Mouse (Mus musculus) kidney, postnatal 10 days (tissue): Measurements from ENCODE around the gene Nucb2.

Source experiments
- DNase-seq: peaks from one replicate; pipeline ENCODE4 v3.0.0; 2021; ENCODE audit warnings: mixed read lengths

Nucb2 gene

GRCm38 (mm10) chr7:116503879-116504817, at the start of gene Nucb2:
Gene Nucb2 (plus strand): TSS chr7:116504369.
- DNase-seq = peak; percentile 99

- no peak for DNase-seq
Measured at GRCm38 (mm10) chr7:116456964-116457363, 47.2 kb upstream of the Nucb2 start.

DNA sequence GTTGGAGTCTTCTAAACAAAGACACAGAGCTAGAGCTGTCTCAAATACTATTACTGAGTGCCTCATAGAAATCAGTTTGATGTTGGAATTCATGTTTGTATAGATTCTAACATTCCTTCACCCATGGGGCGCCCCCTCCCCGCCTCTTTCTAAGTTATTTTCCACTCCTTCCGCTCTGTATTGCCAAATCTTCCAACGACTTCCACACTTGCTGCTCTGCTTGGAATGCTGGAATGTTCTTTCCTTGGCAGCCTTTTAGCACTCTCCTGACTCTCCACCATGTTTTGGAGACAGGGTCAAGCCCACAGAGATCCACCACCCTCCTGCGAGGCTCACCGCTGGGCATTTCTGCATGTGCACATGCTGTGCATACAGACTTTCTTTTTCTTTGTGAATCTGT, 46.8 kb upstream of the Nucb2 start:
- peak; percentile 31 for DNase-seq

DNA sequence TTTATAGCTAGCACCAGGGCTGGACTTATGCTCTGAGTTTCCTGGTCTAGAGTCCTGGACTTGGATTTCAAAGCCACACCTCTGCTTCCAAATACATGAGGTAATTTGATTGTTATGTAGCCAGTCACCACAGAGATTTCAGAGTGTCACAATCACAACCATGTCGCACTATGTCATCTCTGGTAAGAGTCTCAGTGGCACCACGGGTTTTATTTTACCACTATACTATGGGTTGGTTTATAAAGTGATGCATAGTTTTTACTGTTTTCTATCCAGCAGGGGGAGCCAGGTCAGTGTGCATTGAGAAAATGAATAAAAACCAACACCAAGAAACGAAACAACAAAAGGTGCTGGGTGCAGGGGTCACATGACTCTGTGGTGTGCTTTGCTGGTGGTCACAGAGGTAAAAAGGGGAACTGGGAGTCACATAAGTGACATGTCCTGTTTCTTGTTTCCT, 45.2 kb upstream of the Nucb2 start:
- peak; percentile 19 for DNase-seq

- no peak for DNase-seq
Measured at GRCm38 (mm10) chr7:116462114-116462513, 42.1 kb upstream of the Nucb2 start.

DNA sequence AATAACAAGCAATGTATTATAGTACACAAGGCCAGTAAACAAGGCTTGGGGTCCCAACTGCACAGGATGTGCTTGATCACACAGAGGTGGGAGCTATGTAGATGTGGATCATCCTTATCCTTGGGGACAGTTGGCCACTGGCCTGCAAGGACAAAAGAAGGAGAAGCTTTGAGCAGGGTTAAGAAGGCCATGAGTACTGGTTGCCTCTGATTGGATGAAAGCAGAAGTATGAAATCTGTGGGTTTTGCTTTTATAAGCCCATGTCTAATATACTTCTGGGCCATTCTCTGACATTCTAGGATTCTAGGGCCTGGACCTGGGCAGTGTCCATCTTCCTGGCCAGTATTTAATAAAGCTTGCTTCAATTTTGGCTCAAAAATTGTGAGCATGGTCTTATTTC, 28.3 kb upstream of the Nucb2 start:
- DNase-seq = no peak

DNA sequence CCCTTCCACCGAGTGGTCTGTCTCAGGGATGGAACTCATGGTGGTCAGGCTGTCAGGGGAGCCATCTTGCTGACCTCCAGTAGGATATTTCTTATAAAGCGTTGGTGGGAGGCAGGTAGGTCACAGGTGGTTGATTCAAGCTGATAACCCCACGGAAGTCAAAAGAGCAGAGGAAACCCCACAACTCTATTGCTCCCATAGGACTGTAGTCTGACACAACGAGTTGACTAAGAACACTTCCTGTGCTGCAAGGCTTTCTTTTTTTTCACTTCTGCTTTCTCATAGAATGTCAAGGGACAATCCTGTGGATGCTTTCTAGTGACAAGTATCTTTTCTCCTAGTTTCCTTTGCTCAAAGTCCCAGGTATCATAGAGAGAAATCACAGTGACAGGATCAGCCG, 27.9 kb upstream of the Nucb2 start:
- DNase-seq = no peak

- DNase-seq = no peak
Measured at GRCm38 (mm10) chr7:116483106-116483505, 21.1 kb upstream of the Nucb2 start.

DNA sequence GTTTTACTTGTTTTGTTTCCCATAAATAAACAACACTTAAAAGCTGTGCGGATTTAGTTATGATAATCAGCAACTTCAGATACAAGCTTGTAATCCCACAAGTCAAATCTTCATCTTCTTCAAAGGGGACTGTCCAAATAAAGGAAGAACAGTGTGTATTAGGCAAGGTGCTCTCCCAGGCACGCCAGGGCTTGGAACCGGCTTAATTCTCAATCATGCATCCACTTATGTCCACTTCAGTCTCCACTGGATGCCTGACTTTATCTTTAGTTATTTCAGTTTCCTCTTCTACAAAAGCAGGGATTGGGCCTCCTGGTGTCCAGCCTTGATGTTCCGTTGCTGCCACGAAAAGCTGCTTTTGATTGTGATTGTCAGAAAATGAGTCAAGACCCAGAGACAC, 20.4 kb upstream of the Nucb2 start:
- DNase-seq = no peak

GRCm38 (mm10) chr7:116484213-116484612, 20.0 kb upstream of the Nucb2 start:
- no peak for DNase-seq

- no peak for DNase-seq
Measured at GRCm38 (mm10) chr7:116485062-116485601, 19.0 kb upstream of the Nucb2 start.

- DNase-seq = no peak
Measured at GRCm38 (mm10) chr7:116491113-116491512, 13.1 kb upstream of the Nucb2 start.

DNA sequence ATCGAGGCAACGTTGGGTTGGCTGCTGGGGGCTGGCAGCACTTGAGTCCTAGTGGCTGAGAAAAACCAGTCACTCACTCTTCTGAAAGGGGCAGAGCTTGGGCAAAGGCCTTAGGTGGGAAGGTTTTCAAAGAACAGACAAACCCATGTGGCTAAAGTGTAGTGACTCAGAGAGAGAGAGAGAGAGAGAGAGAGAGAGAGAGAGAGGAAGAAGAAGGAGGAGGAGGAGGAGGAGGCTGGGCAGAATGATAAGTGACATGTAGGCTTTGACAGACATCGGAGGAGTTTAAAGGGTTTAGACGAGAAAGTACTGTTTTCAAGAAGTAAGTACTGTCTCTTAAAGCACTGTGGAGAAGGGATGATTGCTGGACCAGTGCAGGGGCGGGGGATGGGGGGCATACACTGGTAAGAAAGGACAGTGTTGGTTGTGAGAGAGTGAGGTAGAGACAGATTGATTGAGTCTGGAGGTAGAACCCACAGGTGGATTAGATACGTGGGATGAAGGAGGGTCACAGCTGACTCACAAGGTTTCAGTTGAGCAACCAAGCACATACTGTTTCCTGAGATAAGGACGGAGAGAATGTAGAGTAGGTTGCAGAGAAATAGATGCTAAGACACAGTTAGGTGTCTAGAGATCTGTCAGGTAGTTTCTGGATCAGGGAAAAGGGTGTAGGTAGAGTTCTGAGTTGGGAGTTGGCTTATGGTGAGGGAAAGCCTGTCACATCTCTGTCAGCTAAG, 10.7 kb upstream of the Nucb2 start:
- no peak for DNase-seq

DNA sequence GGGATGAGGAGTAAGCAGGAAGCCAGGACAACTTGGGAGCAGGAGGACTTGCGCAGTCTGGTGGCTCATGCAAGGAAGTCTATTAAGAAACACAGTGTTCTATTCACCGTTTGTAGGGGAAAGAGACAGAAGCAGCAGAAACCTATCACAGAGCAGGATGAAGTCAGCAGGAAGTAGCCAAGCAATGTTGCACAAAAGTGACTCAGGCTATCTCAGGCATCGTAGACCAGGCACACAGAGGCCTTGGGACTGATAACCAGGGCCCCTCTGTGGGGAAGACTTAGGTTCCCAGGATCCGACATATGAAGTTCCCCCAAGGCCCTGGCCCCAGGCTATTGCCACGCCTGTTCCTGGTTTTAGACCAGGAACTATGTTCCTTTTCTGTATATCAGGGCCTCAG, 9.6 kb upstream of the Nucb2 start:
- no peak for DNase-seq

DNA sequence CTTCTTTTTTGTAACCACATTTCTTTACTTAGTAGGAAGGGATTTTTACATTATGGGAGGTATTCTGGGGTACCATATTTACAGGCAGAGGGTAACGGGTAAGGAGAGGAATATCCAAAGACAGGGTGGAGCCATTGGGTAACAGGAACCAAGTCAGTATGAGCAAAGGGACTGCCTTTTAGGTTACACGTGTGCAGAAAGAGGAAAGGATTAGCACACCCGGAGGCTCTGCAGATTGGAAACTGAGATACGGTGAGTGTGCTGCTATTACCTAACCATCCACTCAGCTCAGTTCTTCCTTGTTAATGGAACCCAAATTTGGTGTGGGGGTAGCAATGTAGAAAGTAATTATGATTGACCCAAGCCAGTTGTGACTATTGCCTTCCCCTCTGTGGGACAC, 7.4 kb upstream of the Nucb2 start:
- DNase-seq = no peak

DNA sequence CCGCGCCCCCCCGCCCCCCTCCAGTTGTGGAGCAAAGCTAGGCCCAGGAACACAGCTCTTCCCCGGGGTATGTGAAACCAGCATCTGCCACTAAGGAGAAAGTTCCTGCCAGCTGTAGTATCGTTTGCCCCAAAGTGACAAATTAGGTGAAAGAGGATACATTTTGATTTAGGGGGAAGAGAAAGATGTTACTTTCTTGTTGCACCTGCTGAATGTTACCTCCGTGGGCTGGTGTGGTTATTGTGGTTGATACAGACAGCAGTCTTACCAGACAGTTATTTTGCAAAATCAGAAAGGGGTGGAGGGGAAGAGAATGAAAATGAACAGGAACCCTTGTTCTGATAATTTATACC, 625 bp downstream of the Nucb2 start:
- DNase-seq = no peak

DNA sequence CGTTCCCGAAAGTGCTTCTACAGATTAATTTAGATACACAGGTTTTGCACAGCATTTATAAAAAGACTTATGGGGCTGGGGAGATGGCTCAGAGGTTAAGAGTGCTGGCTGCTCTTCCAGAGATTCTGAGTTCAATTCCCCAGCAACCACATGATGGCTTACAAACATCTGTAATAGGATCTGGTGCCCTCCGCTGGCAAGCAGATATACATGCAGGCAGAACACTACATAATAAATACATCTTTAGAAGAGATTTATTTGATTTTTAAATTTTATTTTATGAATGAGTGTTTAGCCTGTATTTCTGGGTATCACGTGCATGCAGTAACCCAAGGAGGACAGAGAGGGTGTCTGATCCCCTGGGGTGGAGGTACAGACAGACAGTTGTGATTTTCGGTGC, 9.9 kb downstream of the Nucb2 start:
- DNase-seq = peak; percentile 48

GRCm38 (mm10) chr7:116514546-116514945, 10.4 kb downstream of the Nucb2 start:
- no peak for DNase-seq

DNA sequence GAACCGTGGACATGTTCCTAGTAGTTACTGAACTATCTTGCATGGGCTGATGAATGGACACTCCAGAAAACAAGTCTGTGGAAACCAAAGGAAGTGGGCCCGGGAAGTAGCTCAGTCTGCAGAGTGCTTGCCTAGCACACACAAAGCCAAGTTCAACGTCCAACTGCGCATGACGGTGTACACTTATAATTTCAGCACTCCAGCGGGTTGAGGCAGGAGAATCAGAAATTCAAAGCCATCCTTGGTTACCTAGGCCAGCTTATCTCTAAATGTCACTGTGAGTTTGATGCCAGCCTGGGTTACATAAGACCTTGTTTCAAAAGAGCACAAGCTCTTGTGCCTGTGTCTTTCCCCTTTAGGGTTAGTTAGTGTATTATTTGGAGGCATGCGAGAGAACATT, 10.9 kb downstream of the Nucb2 start:
- no peak for DNase-seq

DNA sequence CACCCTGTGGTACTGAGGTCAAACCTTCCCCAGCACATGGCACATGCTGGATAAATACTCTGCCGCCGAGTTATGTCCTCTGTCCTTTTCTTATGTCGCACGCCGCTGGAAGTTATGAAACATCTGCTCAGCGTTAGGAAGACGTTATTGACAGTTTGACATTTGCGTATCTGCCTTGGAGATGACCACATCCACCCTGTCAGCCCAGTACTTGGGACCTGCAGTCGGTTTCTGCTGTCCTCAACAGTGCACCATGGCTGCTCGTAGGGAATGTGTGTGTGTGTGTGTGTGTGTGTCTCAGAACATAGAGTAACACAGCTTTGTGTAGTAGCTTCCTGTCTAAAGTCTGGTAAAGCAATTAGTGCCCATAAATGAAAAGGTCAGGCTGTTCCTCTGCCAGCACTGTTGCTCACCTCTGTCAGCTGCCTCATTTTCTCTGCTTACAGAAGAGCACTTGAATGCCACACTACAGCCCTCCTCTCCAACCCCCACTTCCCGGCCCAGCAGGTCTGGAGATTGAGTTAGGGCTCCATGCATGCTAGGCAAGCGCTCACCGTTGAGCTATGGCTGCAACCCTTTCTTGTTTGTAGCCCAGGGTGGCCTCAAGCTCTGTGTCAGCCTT, 11.5 kb downstream of the Nucb2 start:
- DNase-seq = no peak

DNA sequence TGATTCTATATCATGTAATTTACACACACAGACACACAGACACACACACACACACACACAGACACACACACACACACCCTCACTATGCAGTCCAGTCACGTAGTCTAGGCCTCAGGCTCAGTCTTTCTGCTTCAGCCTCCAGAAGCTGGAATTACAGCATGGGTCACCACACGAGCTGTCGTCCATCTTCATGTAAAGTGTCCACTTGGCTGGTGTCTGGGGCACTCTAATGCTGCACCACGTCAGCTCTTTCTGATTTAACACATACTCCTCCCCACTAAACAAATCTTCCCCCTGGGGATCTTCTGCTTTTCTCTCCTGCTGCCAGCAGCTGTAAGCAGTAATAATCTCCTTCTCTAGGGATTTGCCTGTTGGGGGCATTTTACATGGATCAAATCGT, 13.1 kb downstream of the Nucb2 start:
- no peak for DNase-seq

DNA sequence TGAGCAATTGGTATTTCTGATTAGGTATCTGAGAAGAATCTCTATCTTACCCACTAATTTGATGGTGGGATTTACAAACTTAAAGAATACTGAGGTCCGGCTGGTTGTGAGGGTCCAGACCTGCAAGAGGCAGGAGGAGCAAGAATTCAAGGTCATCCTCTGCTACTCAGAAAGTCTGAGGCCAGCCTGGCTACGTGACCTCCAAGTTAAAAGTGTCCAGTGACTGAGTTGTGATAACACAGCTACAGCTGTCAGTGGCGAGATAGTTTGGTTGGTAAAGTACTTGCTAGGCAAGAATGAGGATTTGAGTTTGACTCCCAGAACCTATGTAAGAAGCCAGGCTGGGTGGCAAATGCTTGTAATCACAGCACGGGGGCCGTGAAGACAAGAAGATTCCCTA, 14.0 kb downstream of the Nucb2 start:
- no peak for DNase-seq

GRCm38 (mm10) chr7:116519805-116520204, 15.6 kb downstream of the Nucb2 start:
- peak; percentile 38 for DNase-seq
